Mouse (Mus musculus) adipocyte (in vitro differentiated cells): ENCODE measurements around the gene Rrp8.

Experiments
- DNase-seq: peaks from one replicate; pipeline ENCODE4 v3.0.0-alpha.2; 2016; ENCODE audit warnings: low spot score

Gene Rrp8

DNA sequence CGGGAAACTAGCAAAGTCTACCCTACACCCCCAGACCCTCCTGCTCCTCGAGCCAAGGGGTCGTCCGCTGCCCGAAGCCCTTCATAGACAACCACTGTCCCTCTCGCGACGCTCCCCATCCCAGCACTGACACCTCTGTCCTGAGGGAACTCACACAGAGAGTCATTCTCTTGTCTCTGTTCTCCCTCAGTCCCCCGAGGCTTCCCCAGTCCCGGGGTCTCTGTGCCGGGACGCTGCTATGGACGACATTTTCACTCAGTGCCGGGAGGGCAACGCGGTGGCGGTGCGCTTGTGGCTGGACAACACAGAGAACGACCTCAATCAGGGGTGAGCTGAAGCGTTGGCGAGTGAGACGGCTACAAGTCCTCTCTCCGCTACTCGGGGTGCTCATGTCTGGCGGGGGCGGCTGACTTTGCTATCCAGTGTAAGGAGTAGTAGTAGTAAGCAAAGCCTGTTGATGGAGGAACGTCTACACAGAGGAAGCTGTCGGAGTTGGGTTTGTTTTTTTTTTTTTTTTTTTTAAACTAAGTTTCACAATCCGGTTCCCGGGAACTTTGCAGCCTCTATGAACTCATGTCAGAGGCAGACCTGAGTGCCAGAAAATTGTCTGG lies at the start of gene Rrp8:
Gene Rrp8, minus strand, starts transcription at position 475 of the 611 bp plus-strand sequence.
- DNase-seq, result peak; percentile 69

- DNase-seq, result no peak
Measured at GRCm38 (mm10) chr7:105786506-105787284, 49.5 kb upstream of the Rrp8 start.

GRCm38 (mm10) chr7:105784556-105784955 lies 47.4 kb upstream of the Rrp8 start:
- no peak for DNase-seq

DNA sequence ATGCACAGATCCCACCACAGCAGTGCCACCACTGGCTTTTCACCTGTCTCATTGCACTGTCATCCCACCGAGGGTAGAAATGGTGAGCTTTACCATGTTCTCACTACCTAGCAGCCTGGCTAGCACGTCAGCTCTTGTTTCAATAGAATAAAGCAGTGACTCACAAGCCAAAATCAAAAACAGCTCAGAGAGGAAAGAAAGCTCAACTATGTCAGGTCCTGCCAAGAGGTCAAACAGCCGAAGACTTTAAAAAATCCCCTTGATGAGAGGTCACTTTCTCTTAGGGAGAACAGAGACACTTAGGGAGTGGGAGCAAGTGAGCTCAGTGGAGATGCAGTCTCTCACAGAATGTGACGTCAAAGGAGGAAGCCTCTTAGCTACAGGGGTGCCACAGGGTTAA lies 46.7 kb upstream of the Rrp8 start:
- no peak for DNase-seq

DNA sequence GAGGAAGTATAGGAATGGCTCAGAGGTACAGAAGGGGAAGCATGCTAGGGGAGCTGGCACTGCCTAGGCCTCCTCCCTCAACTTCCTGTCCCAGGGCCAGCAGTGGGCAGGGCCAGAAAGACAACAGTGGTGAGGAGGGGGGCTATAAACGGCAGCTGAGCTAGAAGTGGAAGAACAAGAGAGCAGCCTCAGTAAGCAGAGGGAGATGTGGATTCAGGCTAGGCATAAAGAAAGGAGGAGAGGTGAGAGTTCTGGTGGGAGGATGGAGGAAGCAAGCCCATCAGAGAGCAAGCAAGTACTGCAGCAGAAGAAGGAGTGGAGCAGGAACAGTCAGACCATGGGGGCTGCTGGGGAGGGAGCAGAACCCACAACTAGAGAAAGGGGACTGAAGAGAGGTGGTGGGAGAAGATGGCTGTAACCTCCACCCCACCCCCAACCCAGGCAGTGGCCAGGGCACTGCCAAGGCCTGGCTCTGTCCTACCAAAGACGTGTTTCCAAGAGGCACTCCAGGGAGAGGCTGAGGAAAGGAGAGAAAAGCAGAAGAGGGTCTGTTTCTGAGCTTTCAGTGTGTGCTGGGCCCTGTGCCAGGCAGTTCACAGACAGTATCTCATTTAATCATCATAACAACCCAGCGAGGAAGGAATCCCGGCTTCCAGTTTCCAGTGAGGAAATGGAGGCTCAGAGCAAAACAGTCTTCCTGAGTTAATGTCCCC lies 41.5 kb upstream of the Rrp8 start:
- peak; percentile 11 for DNase-seq

DNA sequence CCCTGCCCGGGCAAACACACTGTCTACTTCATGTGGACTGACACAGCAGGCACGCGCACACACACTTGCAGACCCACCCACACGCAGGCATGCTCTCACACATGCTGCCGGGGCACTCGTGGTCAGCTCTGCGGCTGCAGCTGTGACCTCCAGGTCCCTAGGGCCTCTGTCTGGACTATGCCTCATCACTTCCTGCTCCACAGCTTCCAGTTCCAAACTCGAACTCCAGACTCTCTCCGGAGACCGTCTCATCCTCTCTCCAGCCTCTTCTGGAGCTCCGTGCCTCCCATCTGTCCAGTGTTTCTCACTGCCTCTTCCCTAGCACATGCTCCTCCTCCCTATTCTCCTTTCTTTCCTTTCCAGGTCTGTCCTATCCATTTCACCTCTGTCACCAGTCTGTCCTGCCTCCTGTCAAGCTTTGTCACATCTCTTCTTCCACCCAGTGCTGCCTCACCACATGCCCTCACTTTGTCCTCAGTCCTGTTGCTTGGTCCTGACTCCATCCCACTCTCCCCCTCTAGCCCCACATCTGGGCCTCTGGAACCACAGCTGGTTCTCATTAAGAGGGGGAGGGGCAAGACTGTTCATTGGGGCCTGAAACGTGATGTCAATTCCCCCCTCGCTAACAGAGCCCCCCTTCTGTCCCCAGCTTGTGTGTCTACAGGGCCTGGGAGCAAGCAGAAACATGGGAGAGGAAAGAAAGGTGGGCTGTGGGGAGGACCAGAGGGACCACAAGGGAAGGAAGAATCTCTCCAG lies 40.8 kb upstream of the Rrp8 start:
- peak; percentile 38 for DNase-seq

DNA sequence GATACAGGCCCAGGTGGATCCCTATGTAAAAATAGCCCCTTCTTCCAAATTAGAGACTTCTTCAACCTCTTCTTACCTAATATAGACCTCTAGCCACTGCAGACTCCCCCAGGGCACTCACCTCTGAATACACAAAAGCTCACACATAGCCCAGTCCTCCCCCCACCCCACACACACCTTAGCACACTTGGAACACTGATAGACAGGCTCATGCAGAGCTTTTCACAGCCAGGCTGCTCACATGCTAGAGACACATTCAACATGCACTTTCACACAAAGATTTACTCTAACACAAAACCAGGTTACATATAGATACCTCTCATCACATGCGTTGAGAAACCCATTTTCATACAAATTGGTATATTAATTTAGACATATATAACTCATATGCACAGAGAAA lies 40.1 kb upstream of the Rrp8 start:
- no peak for DNase-seq

DNA sequence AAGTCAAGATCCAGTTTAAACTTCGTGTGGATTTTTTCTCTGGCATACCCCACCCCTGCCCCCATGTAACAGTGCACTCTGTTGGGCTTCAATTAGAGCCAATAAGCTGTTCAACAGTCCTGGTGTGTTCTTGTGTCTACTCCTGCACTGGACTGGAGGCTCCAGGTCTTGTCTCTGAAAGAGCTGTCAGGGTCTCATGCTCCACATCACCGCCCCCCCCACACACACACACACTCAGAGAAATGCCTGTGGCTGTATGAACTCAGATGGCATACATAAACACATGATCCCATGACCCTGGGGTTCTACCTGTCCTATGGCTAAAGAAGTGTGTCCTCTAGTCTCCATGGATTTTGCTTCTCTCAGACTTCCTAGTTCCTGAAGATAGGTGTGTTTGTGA lies 38.8 kb upstream of the Rrp8 start:
- DNase-seq, result no peak

DNA sequence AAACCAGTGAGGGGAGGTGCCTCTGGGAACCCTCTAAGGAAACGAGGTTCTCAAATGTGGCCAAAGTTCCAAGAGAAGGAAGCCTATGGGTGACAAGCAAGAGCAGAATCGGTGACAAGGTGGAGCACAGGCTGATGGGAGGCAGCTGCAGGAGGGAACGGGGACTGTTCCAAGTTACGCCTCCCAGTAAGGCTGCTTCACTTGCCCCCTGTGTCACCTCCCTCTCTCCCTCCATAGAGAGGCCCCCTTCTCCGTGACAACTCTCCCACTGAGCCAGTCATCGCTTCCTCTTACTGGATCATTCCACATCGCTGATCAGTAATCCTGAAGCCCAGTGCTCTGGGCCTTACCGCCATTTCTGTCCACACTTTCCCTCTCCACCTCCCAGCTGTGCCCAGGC lies 37.5 kb upstream of the Rrp8 start:
- no peak for DNase-seq

DNA sequence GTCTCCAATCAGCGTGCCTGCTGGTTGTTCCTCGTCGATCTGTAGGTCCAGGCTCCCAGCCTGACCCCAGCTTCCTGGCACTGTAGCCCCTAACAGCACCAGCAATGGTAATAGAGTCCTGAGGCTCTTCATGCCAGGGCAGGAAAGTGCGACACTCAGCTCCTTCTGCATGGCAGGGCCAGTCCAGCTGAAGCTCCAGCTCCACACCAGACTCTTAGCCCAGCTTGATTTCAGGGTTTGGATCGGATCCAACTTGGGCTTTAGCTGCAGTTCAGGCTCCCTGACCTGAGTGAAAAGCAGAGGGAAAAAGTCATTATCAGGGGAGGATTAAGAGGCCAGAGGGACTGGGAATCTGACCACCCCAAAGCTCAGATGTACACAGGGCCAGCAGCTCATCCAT lies 35.9 kb upstream of the Rrp8 start:
- peak; percentile 71 for DNase-seq

DNA sequence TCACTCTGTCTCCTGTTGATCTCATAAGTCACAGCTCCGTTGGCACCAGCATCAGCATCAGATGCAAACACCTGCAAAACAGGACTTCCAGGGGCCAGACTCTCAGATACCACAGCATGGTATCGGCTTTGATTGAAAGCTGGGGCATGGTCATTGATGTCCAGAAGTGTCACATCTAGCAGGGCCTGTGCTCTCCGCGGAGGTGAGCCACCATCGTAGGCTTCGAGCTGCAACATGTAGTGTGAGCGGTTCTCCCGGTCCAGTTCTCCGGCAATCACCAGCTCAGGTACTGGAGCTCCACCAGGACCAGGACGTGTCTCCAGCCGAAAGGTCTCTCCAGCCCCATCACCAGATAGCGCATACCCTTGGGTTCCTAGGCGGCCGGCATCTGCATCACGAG lies 35.1 kb upstream of the Rrp8 start:
- no peak for DNase-seq

DNA sequence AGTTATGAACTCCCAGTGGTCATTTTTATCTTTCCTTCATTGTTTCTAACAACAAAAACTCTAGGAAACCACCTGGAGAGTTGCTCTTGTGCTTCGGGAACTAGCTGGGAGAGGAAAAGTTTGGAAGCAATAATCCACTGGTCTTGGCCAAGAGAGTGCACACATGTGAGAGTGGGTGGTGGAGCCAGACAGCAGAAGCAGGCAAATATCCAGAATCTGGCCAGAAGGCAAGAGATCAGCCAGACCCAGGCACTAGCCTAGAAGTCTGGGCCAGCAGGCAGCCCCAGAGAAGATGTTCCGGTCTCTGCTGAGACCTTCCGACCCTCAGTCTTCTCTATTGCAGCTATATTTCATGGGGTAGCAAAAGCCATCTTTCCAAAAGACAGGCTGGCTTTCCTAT lies 32.8 kb upstream of the Rrp8 start:
- DNase-seq, result peak; percentile 75

DNA sequence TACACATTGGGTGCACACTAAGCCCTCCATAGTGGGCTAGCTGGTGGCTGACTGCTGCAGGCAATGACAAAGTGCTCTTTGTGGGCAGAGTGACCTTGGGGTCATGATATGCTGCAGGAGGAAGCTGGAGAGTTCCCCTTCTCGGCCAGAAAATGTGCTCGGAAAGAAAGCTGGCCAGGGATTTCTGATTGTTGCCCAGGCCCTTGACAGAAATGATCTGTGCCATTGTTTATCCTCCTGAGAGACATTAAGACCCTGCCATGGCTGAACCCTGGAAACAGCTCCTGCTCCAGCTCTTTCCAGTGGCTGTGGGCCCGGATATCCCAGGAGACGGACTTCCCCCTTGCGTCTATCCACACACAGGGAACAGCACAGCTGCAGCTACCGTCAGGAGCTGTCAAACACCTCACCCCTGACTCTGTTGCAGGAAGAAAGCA lies 30.6 kb upstream of the Rrp8 start:
- DNase-seq, result peak; percentile 47

DNA sequence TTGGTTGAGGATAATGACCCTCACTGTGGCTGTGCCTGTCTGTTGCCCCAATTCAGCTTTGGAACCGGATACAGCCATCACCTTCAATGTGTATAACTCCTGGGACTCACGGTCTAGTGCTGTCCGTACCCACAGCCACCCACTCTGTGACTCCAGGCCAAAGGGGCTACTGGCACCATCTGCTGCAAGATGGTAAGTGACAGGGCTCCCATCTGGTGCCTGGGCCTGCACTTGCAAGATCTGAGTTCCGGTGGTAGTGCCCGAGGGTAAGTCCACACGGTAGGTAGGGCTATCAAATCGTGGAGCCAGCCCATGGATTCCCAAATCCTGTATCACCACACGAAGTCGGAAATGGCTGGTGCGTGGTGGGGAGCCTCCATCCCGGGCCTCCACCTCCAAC lies 27.1 kb upstream of the Rrp8 start:
- DNase-seq, result no peak

DNA sequence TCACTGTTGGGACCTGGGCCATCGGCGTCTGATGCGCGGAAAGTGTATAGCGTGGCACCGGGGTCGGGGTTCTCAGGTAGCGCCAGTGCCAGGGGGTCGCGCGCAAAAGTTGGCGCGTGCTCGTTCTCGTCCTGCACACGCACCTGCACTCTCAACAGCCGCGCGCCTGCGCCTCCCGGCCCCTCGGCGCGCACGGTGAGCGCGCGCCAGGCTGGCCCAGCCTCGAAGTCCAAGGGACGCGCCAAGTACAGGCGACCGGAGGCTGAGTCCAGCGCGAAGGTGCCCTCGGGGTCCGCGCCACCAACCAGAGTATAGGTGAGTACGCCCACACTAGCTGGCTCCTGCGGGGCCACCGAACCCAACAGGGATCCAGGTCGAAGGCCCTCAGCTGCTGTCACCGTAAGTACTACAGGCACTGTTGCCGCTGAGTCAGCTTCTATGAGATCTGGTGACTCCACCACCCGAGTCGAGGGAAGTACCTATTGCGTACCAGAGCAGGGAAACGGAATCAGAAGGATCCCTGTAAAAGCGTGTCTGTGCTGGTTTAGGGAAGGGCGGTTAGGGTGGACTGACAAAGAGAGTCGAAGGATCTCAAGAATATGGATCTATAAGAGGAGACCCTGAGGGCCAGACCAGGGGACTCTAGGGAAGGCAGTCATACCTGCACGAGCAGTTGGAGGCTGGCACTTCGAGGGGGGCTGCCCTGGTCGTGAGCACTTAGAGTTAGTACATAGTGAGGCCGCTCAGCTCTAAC lies 25.5 kb upstream of the Rrp8 start:
- no peak for DNase-seq

- no peak for DNase-seq
Measured at GRCm38 (mm10) chr7:105761813-105762484, 24.8 kb upstream of the Rrp8 start.

DNA sequence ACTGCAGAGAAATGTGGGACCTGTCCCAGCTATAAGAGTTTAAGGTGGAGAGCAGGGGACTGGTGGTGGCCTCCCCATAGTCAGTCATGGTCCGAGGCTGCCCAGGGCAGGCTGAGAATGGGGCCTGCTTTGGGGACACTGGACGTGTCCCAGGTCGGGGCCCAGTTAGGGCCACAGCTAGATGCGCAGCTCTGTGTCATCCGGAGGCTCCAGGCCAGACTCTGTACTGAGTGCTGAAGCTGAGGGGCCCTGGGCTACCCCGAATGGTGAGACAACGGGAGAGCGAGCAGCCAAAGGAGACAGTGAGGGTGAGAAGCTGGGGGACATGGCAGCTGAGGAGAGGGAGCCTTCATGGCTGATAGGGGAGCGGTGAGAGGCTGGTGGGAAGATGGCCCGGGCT lies 16.1 kb upstream of the Rrp8 start:
- no peak for DNase-seq

DNA sequence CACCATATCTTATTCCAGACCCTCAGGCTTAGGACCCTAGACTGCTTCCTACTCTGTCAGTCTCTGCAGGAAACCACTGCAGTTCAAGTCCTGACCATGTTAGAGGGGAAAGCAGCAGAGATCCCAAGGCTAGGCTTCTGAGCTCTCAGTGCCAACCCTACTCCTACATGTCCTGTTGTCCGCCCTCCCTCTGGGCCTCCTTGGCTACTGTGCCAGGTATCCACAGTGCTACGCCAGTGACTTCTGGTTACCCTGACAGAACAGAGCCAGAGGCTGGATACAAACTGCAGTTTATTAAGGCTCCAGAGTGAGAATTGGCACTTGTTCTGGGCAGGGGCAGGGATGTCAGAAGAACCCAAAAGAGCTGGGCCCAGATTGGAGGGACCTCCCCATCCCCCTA lies 15.5 kb upstream of the Rrp8 start:
- peak; percentile 83 for DNase-seq

DNA sequence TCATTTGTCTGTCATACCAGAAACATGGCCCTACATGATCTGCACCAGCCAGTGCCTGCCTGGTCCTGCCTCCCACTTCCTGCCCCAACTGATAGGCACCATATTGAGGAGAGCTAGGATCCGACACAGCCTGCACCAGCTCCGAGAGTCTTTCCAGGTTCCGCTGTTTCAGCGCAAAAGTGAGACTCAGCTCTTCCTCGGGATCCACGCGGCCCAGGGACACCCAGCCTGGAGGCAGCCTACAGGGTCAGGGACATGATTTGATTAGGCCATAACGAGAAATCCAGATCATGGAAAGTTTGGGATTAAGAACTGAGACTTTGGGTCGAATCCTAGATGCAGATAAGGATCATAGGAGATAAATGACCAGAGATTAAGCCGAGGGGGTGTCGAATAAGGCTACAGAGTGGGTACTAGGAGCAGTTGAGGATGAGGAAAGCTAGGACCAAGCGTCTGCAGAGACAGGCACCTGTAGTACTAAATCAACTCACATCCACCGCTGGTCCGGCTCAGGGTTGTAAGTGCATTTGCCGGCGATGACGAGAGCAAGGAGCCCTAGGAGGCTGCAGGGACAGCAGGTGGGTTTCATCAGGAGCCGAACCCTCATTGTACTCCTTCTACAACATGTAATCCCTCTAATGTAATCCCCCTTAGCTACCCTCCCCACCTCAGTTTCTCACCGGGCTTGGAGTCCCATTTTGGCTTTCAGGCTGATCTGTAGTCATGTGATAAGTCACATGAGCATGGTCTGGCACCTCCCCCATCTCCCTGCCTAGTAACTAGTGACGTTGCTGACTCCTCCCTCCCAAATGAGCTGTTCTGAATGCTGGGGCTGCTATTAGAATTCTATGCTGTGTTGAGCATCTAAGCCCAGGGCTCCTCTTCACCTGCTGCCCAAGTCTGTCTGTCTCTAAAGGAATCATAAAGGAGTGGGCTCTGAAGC lies 14.6 kb upstream of the Rrp8 start, which contains the start of gene Tpp1:
Gene Tpp1, minus strand, starts transcription at position 745 of the 943 bp plus-strand sequence.
- peak; percentile 93 for DNase-seq

- no peak for DNase-seq
Measured at GRCm38 (mm10) chr7:105747776-105748175, 10.6 kb upstream of the Rrp8 start.
